Mouse (Mus musculus): Measurements from ENCODE around the gene Nek6. TPM values are rescaled to one million over a fixed set of nuclear protein-coding genes. Genes with fewer than 3 reads are reported as not detected.

The Nek6 gene
- polyA plus RNA-seq, 1 experiment from 2014 or later = 29.9 TPM

DNA sequence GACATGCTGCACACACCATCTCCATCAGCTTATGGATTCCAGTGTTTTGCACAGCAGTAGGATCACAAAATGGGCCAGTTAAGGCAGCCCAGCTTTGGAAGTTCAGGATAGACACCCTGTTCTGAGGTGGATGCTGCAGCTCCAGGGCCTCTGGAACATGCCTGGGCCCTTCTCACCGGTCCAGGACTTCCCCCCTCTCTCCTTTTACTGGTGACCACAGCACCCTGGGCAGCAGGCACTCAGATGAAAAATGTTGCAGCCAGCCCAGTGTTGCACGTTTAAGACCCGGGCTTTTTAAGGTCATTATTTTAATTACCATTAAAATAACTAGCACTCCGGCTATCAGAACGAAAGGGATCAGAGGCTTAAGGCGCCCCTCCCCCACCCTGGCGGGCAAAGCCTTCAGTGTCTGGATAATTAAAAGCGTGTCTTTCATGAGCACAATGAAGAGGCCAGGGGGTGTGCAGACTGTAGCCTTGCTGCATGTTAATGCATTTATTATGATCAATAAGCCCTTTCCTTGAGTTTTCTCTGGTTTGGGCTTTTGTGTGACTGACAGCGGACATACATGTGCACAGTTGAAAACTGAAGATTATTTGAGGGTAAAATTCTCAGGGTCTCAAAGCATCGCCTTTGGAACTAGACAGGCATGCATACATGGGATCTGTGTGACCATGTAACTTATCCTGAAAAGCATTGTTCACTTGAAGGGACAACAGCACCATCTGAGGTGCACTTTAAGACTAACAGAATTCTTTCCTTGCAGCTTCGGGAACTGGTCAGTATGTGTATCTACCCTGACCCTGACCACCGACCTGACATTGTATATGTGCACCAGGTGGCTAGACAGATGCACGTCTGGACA is 73.3 kb downstream of the Nek6 start:
- Histone ChIP-seq H3K9ac (no peak overlapping the region), H3K4me1 (replicated peaks) (0 out of 2 replicates have a peak, but pooled peaks cover 10% of the 10 kb centered on the region), H3K36me3 (peaks cover 64% of the 10 kb centered on the region), H3K27ac (no peak overlapping the region), H3K27me3 (no peaks in the 10 kb centered on the region), H3K4me3 (replicated peaks) (no peak overlapping the region), H3K4me2 (no peak overlapping the region), H3K9me3 (replicated peaks) (no peaks in the 10 kb centered on the region)
- ATAC-seq (ENCODE audit: low read depth) (no peak), DNase-seq (no peak)
- 66% methylated on average over 13 of the region's 13 CpGs for WGBS (ENCODE audit: insufficient replicate concordance)

DNA sequence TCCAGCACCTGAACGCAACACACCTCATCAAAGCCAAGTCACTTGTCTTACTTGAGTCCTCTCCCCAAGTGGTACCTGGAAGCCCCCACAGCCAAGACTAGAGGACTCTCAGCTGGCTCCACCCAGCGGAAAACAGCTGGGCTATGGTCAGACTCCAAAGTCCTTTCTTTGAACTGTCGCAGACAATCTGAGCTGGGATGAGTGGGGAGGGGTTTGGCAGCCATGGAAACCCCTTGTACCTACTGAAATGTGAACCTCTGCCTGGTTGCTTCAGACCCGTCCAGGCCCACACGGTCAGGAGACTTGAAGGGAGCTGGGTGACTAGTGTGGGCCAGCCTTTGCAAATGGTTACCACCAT is 73.9 kb downstream of the Nek6 start:
- H3K4me3 ChIP-seq (replicated peaks) = no peak overlapping the region
- ATAC-seq (ENCODE audit: low read depth) (peak; percentile 61), DNase-seq (no peak)
- no peak overlapping the region for H3K9ac ChIP-seq
- no peak overlapping the region for H3K4me2 ChIP-seq
- H3K4me1 ChIP-seq (replicated peaks) = 0 out of 2 replicates have a peak, but pooled peaks cover 10% of the 10 kb centered on the region
- H3K27ac ChIP-seq = no peak overlapping the region
- H3K9me3 ChIP-seq (replicated peaks) = no peaks in the 10 kb centered on the region
- no peaks in the 10 kb centered on the region for H3K27me3 ChIP-seq
- peaks cover 66% of the 10 kb centered on the region for H3K36me3 ChIP-seq
- WGBS (ENCODE audit: insufficient replicate concordance) = 75% methylated on average over 5 of the region's 5 CpGs

DNA sequence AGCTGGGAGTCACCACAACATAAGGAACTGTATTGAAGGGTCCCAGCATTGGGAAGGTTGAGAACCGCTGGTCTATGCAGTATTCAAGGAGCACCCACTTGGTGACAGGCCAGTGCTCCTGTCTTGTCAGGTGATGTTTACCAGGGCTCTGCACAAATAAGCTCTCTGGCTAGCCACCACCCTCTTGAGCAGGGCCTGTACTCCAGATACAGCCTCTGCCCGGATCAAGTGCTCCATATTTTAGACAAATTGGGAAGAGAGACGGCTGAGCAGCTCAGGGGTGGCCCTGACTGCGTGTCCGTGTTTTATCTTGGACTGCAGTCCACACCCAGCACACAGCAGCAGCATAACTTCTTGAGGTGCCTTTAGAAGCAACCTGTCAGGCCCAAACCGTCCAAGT is 75.3 kb downstream of the Nek6 start:
- H3K9ac ChIP-seq = no peak overlapping the region
- no peak overlapping the region for H3K27ac ChIP-seq
- no peak for ATAC-seq (ENCODE audit: low read depth)
- DNase-seq = no peak
- no peaks in the 10 kb centered on the region for H3K9me3 ChIP-seq (replicated peaks)
- peaks cover 66% of the 10 kb centered on the region for H3K36me3 ChIP-seq
- H3K4me1 ChIP-seq (replicated peaks) = peaks cover 10% of the 10 kb centered on the region
- 71% methylated on average over 6 of the region's 6 CpGs for WGBS (ENCODE audit: insufficient replicate concordance)
- no peak overlapping the region for H3K4me2 ChIP-seq
- H3K4me3 ChIP-seq (replicated peaks) = no peak overlapping the region
- H3K27me3 ChIP-seq = no peaks in the 10 kb centered on the region

DNA sequence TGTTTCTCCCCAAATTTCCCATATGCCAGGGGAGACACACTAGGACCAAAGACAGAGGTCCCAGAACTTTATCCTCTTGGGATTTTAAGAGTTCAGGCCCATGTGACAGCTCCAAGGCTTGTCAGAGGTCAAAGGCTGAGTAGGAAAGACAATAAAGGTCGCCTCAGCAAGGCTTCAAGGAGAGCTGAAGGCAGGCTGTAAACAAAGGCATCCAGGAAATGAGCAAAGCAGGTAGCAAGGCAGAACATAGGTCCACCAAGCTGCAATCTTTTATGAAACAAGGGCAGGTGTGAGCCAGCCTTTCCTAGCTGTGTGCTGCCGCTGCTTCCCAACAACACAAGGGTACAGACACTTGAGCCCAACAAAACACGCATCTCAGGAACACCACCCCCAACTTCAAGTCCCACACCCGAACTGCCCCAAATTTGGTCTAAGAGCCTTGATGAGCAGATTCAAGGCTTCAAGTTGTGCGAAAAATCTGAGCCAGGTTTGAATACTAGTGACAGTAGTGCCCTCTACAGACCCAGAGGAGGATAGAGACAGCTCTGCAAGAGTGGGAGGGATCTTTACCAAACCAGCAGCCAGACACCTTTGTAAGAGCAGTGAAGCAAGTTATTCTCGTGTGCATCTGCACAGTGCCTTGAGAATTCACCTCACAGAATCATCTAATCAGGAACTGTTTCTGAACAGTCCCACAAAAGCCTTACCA is 80.5 kb downstream of the Nek6 start:
- ATAC-seq (ENCODE audit: low read depth) (no peak), DNase-seq (no peak)
- H3K27ac ChIP-seq = 0 out of 2 replicates have a peak overlapping the region, but pooled peaks have one; percentile 50

DNA sequence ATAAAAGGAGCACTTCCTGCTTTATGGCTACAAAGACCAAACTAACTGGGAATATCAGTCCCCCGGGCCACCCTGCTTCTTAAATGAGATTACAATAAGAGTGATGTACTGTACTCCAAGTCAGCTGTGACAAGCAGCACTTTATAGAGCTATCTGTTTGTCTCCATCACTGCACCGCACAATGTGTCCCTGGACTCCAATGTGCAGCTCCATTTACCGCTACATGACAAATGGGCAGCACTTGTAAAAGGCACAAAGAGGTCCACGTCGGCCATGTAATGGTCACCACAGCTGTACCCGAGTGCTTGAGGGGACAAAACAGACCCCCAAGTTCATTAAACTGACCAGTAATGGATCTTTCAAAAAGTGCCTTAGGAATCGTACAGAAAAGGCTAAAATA is 83.4 kb downstream of the Nek6 start:
- Histone ChIP-seq H3K9me3 (replicated peaks) (no peaks in the 10 kb centered on the region), H3K4me3 (replicated peaks) (no peak overlapping the region), H3K9ac (no peak overlapping the region), H3K36me3 (peaks cover 11% of the 10 kb centered on the region), H3K27me3 (no peaks in the 10 kb centered on the region), H3K4me2 (no peak overlapping the region), H3K4me1 (replicated peaks) (peaks cover 29% of the 10 kb centered on the region), H3K27ac (no peak overlapping the region)
- ATAC-seq (ENCODE audit: low read depth) (no peak), DNase-seq (no peak)
- 87% methylated on average over 7 of the region's 7 CpGs for WGBS (ENCODE audit: insufficient replicate concordance)

More for the DNA sequence above, 80.5 kb downstream of the Nek6 start:
- Histone ChIP-seq H3K4me2 (no peak overlapping the region), H3K4me3 (replicated peaks) (no peak overlapping the region), H3K9ac (no peak overlapping the region), H3K36me3 (peaks cover 41% of the 10 kb centered on the region), H3K9me3 (replicated peaks) (no peaks in the 10 kb centered on the region), H3K4me1 (replicated peaks) (peaks cover 21% of the 10 kb centered on the region), H3K27me3 (no peaks in the 10 kb centered on the region)
- 68% methylated on average over 6 of the region's 6 CpGs for WGBS (ENCODE audit: insufficient replicate concordance)

DNA sequence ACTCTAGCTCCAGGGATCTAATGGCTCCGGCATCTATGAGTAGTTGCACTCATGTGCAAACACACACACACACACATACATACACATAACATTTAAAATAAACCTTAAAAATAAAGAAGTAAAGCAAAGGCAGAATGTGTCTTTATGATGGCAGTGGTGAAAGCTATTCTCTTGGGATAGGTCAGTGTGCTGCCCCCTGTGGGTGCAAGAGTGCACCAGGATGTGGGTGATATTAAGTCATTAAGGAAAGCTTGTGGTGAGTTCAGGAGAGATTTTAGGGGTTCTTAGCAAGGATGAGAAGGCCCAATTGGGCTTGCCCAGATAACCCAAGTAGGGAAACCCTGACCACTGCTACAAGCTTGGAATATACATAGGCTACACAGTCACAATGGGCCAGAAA is 86.5 kb downstream of the Nek6 start:
- Histone ChIP-seq H3K9me3 (replicated peaks) (no peaks in the 10 kb centered on the region), H3K27ac (no peak overlapping the region), H3K9ac (no peak overlapping the region), H3K4me1 (replicated peaks) (peaks cover 21% of the 10 kb centered on the region), H3K27me3 (no peaks in the 10 kb centered on the region), H3K4me2 (no peak overlapping the region), H3K4me3 (replicated peaks) (no peak overlapping the region), H3K36me3 (peaks cover 8% of the 10 kb centered on the region; the same call in 1 of the 2 replicates)
- 92% methylated on average over 1 of the region's 1 CpGs for WGBS (ENCODE audit: insufficient replicate concordance)
- DNase-seq (no peak), ATAC-seq (ENCODE audit: low read depth) (no peak)

DNA sequence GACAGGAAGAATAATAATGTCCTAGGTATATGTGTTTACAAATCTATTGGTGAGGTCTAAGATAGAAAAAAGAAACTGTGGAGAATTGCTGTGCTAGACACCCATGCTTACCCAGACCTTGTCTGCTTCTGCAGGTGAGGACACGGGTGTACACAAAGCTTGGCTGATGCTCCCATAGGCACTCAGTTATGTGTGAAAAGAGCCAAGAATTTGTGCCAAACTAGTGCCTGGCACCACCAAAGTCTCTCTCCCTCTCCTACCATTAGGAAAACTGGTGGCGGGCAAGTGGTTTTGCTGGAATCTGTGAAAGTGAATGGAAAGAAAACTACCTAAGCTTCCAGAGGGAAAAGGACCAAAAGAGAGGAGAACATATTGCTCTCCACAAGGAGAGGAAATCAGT is 87.0 kb downstream of the Nek6 start:
- Histone ChIP-seq H3K27me3 (no peaks in the 10 kb centered on the region), H3K4me3 (replicated peaks) (no peak overlapping the region)
- 86% methylated on average over 2 of the region's 2 CpGs for WGBS (ENCODE audit: insufficient replicate concordance)

DNA sequence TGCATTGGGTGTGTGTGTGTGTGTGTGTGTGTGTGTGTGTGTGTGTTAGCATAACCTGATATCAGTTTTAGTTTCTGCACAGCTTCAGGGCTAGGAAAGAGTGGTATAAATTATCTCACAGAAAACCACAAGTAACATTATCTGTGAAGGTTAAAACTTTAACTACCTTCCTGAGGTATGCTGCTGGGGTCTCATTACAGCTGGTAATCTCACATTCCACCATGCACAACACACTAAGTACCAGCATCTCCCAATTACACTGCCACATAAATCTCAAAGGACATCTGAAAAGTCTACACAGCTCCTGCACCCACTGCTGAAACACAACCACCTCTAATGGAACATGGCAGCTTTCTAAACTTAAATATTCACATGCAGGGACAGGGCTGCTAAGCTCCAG is 89.4 kb downstream of the Nek6 start:
- no peak overlapping the region for H3K27ac ChIP-seq
- no peaks in the 10 kb centered on the region for H3K9me3 ChIP-seq (replicated peaks)
- H3K4me2 ChIP-seq = no peak overlapping the region
- no peak for ATAC-seq (ENCODE audit: low read depth)
- peaks cover 17% of the 10 kb centered on the region for H3K4me1 ChIP-seq (replicated peaks)
- H3K27me3 ChIP-seq = no peaks in the 10 kb centered on the region
- no peak overlapping the region for H3K9ac ChIP-seq
- peaks cover 8% of the 10 kb centered on the region; the same call in 1 of the 2 replicates for H3K36me3 ChIP-seq
- no peak for DNase-seq
- no peak overlapping the region for H3K4me3 ChIP-seq (replicated peaks)

More for the DNA sequence above, 87.0 kb downstream of the Nek6 start:
- no peak for ATAC-seq (ENCODE audit: low read depth)
- DNase-seq = no peak
- peaks cover 8% of the 10 kb centered on the region; the same call in 1 of the 2 replicates for H3K36me3 ChIP-seq
- H3K4me2 ChIP-seq = no peak overlapping the region
- no peak overlapping the region for H3K9ac ChIP-seq
- H3K27ac ChIP-seq = no peak overlapping the region
- H3K4me1 ChIP-seq (replicated peaks) = peaks cover 21% of the 10 kb centered on the region
- no peaks in the 10 kb centered on the region for H3K9me3 ChIP-seq (replicated peaks)

DNA sequence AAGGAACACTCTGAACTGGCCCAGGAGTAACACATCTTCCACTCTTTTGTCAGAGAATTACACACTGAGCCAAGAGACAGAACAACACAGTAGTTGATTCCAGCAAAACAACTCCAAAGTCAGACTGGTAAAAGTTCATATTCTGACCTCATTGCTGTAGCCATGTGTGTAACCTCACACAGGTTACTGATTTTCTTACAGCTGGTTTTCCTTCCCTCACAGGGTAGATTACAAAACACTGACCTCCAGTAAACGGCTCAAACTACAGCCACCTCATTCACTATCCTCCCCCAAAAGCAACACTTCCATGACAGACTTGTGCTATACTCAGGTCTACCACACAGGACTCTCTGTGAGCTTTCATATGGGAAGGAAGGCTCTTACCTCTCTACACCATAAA is 96.3 kb downstream of the Nek6 start:
- Histone ChIP-seq H3K9ac (no peak overlapping the region), H3K9me3 (replicated peaks) (no peaks in the 10 kb centered on the region), H3K4me3 (replicated peaks) (no peak overlapping the region), H3K27me3 (no peaks in the 10 kb centered on the region), H3K27ac (no peak overlapping the region), H3K36me3 (peaks cover 46% of the 10 kb centered on the region), H3K4me2 (no peak overlapping the region), H3K4me1 (replicated peaks) (0 out of 2 replicates have a peak, but pooled peaks cover 3% of the 10 kb centered on the region)
- 65% methylated on average over 1 of the region's 1 CpGs for WGBS (ENCODE audit: insufficient replicate concordance)
- ATAC-seq (ENCODE audit: low read depth) (no peak), DNase-seq (no peak)

DNA sequence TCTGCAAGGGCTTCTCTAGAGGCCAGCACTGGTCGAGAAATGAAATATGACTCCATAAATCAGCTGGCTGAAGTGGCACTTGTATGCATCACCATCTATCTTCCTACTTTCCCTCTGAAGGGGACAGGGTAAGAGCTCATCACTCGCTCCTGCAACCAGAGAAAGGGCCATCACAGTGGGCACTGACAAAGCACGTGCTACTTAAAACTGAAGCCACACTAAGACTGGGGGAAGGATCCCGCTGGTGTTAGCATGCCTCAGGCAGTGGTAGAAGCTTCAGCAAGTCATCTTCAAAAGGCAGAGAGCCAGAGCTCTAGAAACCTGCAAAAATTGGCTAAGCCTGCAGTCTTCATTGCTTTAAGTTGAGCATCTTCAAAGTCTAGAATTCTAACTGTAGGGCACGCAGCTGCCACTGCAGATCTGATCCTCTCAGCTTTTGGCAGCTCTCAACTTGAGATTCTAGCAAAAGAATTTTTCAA is 97.4 kb downstream of the Nek6 start:
- DNase-seq = no peak
- Histone ChIP-seq H3K9me3 (replicated peaks) (no peaks in the 10 kb centered on the region), H3K9ac (no peak overlapping the region), H3K4me3 (replicated peaks) (no peak overlapping the region), H3K4me1 (replicated peaks) (peaks cover 11% of the 10 kb centered on the region), H3K27me3 (no peaks in the 10 kb centered on the region), H3K27ac (no peak overlapping the region), H3K4me2 (no peak overlapping the region), H3K36me3 (peaks cover 57% of the 10 kb centered on the region)
- no peak for ATAC-seq (ENCODE audit: low read depth)
- 84% methylated on average over 5 of the region's 5 CpGs for WGBS (ENCODE audit: insufficient replicate concordance)

DNA sequence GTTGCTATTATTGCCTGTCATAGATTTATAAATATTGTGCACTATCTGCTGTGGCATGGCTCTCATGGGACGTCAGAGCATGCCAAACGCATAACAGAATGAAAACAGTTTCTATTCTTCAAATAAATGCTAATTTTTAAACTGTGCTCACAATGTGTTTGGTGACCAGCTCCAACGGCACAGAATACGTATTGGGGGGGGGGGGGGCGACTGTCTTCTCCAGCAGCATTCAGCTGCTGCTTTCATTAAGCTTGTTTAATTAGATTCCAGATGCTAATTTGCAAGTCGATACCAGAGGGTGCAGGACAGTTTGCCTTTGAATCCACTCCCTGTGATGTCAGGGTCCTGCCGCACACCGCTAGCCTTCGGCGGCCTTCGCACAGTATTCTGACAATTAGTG is 97.9 kb downstream of the Nek6 start:
- no peaks in the 10 kb centered on the region for H3K27me3 ChIP-seq
- H3K4me1 ChIP-seq (replicated peaks) = peaks cover 14% of the 10 kb centered on the region
- H3K4me2 ChIP-seq = no peak overlapping the region
- no peaks in the 10 kb centered on the region for H3K9me3 ChIP-seq (replicated peaks)
- H3K9ac ChIP-seq = no peak overlapping the region
- H3K27ac ChIP-seq = no peak overlapping the region
- no peak for ATAC-seq (ENCODE audit: low read depth)
- no peak overlapping the region for H3K4me3 ChIP-seq (replicated peaks)
- H3K36me3 ChIP-seq = peaks cover 57% of the 10 kb centered on the region
- 84% methylated on average over 11 of the region's 11 CpGs for WGBS (ENCODE audit: insufficient replicate concordance)
- no peak for DNase-seq
